Mouse (Mus musculus) heart, embryonic 16.5 days (tissue): Measurements from ENCODE around the gene Mapre1. TPM values are rescaled to one million over a fixed set of nuclear protein-coding genes. Genes with fewer than 3 reads are reported as not detected.
"Not testable (repeated sequence)": the region's sequence is repeated elsewhere in the genome, so short reads cannot be mapped to it uniquely, and the experiment has no call there.

ENCODE experiments used
- ATAC-seq: fragments of 200-750 bp; cut with Nextera tagmentation; replicated peaks from 2 replicates; pipeline ENCODE4 v1.8.0; 2017; ENCODE audit warnings: moderate number of reproducible peaks; ENCODE audit not compliant: insufficient read depth, low FRiP score; ENCODE audit errors: extremely low read depth
- H3K27ac ChIP-seq: fragments of 300-500 bp; sonication (generic); 2 replicates; pipeline ENCODE4 v1.5.1; 2014; ENCODE audit warnings: mild to moderate bottlenecking, low read length, control low read depth, moderate library complexity
- H3K27me3 ChIP-seq: fragments of 300-500 bp; sonication (generic); 2 replicates; pipeline ENCODE4 v1.6.1; 2014; ENCODE audit warnings: low read length, mixed read lengths; ENCODE audit not compliant: control insufficient read depth, insufficient read depth
- H3K36me3 ChIP-seq: fragments of 300-500 bp; sonication (generic); 2 replicates; pipeline ENCODE4 v1.6.1; 2014; ENCODE audit not compliant: control insufficient read depth, insufficient read depth
- H3K4me1 ChIP-seq: fragments of 300-500 bp; sonication (generic); 2 replicates; pipeline ENCODE4 v1.6.1; 2014; ENCODE audit warnings: low read length, mixed read lengths; ENCODE audit not compliant: control insufficient read depth, insufficient read depth
- H3K4me2 ChIP-seq: fragments of 300-500 bp; sonication (generic); 2 replicates; pipeline ENCODE4 v1.6.1; 2014; ENCODE audit warnings: low read depth, mild to moderate bottlenecking, control low read depth, low read length
- H3K4me3 ChIP-seq: fragments of 300-500 bp; sonication (generic); 2 replicates; pipeline ENCODE4 v1.5.1; 2014; ENCODE audit warnings: mild to moderate bottlenecking, control low read depth, low read length
- H3K9ac ChIP-seq: fragments of 300-500 bp; sonication (generic); 2 replicates; pipeline ENCODE4 v1.6.1; 2014; ENCODE audit warnings: low read length, control low read depth
- H3K9me3 ChIP-seq: fragments of 300-500 bp; sonication (generic); replicated peaks from 2 replicates; pipeline ENCODE4 v1.6.1; 2016; ENCODE audit warnings: low read length; ENCODE audit not compliant: control insufficient read depth
- WGBS: fragments of 180-500 bp; shearing (Covaris S2); extraction: QIAGEN DNeasy Blood & Tissue Kit; methylation state at CpG from one replicate; pipeline ENCODE4 v1.1.7; 2014; 5-methylcytosine and 5-hydroxymethylcytosine counted together
- polyA plus RNA-seq: library from polyadenylated mRNA; unstranded; fragments of >200 nt; fragmentation: Nextera tagmentation; extraction: Ambion mirVana; gene quantifications from 2 replicates; pipeline ENCODE4 v1.2.1, GENCODE M21; 2015

Gene Mapre1
- polyA plus RNA-seq: 236 and 246 TPM in 2 replicates

- Histone ChIP-seq H3K4me3 (peak within 1 kb of the TSS; percentile 79), H3K27me3 (no peaks in the 10 kb centered on the region), H3K27ac (peak within 1 kb of the TSS; percentile 96), H3K36me3 (0 out of 2 replicates have a peak, but pooled peaks cover 2% of the 10 kb centered on the region), H3K4me1 (peaks cover 37% of the 10 kb centered on the region), H3K4me2 (peak within 1 kb of the TSS; percentile 74), H3K9me3 (no peaks in the 10 kb centered on the region), H3K9ac (peak within 1 kb of the TSS; percentile 96)
- ATAC-seq: peak; percentile 96
- 9% methylated on average over 57 of the region's 58 CpGs for WGBS
These were observed at the start of gene Mapre1 for GRCm38 (mm10) chr2:153740500-153741436. Gene Mapre1 (plus strand): TSS chr2:153741274.

GRCm38 (mm10) chr2:153693413-153693812 lies 47.7 kb upstream of the Mapre1 start:
- H3K27me3 ChIP-seq, H3K9ac ChIP-seq, H3K4me1 ChIP-seq, H3K4me2 ChIP-seq, H3K27ac ChIP-seq, ATAC-seq, H3K9me3 ChIP-seq, H3K36me3 ChIP-seq, H3K4me3 ChIP-seq: not testable (repeated sequence)
- 88% methylated on average over 6 of the region's 7 CpGs for WGBS

- Histone ChIP-seq H3K27me3 (no peaks in the 10 kb centered on the region), H3K27ac (no peak overlapping the region), H3K4me2 (no peak overlapping the region), H3K4me1 (no peaks in the 10 kb centered on the region), H3K9me3 (no peaks in the 10 kb centered on the region), H3K4me3 (no peak overlapping the region), H3K36me3 (no peaks in the 10 kb centered on the region), H3K9ac (no peak overlapping the region)
- ATAC-seq: no peak
- WGBS: 57% methylated on average over 19 of the region's 19 CpGs
These were observed 46.5 kb upstream of the Mapre1 start for GRCm38 (mm10) chr2:153694462-153695085.

GRCm38 (mm10) chr2:153696352-153696751 lies 44.7 kb upstream of the Mapre1 start, which contains the start of gene Dnmt3c:
Gene Dnmt3c (plus strand): TSS chr2:153696652.
- Histone ChIP-seq H3K4me1 (no peaks in the 10 kb centered on the region), H3K27ac (no peak within 1 kb of the TSS), H3K4me2 (no peak within 1 kb of the TSS), H3K4me3 (no peak within 1 kb of the TSS), H3K9ac (no peak within 1 kb of the TSS), H3K27me3 (no peaks in the 10 kb centered on the region), H3K9me3 (0 out of 2 replicates have a peak, but pooled peaks cover 2% of the 10 kb centered on the region), H3K36me3 (no peaks in the 10 kb centered on the region)
- ATAC-seq: no peak

- 51% methylated on average over 6 of the region's 6 CpGs for WGBS
These were observed 37.7 kb upstream of the Mapre1 start for GRCm38 (mm10) chr2:153703389-153703788.

GRCm38 (mm10) chr2:153710701-153711330 lies 30.3 kb upstream of the Mapre1 start:
- peaks cover 28% of the 10 kb centered on the region for H3K4me1 ChIP-seq
- peak overlapping the region; percentile 9; the same call in 1 of the 2 replicates for H3K27ac ChIP-seq
- H3K4me3 ChIP-seq: no peak overlapping the region
- H3K4me2 ChIP-seq: no peak overlapping the region; the same call in 1 of the 2 replicates
- H3K36me3 ChIP-seq: no peaks in the 10 kb centered on the region
- peak; percentile 62; the same call in 1 of the 2 replicates for ATAC-seq
- H3K9me3 ChIP-seq: no peaks in the 10 kb centered on the region
- no peaks in the 10 kb centered on the region for H3K27me3 ChIP-seq
- WGBS: 30% methylated on average over 8 of the region's 8 CpGs
- H3K9ac ChIP-seq: no peak overlapping the region

More at GRCm38 (mm10) chr2:153703389-153703788, 37.7 kb upstream of the Mapre1 start:
- no peak overlapping the region for H3K4me2 ChIP-seq
- no peak for ATAC-seq
- H3K4me3 ChIP-seq: no peak overlapping the region
- no peak overlapping the region for H3K27ac ChIP-seq
- H3K4me1 ChIP-seq: no peaks in the 10 kb centered on the region
- H3K9me3 ChIP-seq: 0 out of 2 replicates have a peak, but pooled peaks cover 2% of the 10 kb centered on the region
- no peaks in the 10 kb centered on the region for H3K27me3 ChIP-seq
- no peak overlapping the region for H3K9ac ChIP-seq
- no peaks in the 10 kb centered on the region for H3K36me3 ChIP-seq

- Histone ChIP-seq H3K4me1 (peaks cover 28% of the 10 kb centered on the region), H3K9me3 (no peaks in the 10 kb centered on the region), H3K4me2 (peak overlapping the region; percentile 12; the same call in 1 of the 2 replicates), H3K36me3 (no peaks in the 10 kb centered on the region), H3K27ac (peak overlapping the region; percentile 82), H3K4me3 (no peak overlapping the region), H3K9ac (no peak overlapping the region; the same call in 1 of the 2 replicates), H3K27me3 (no peaks in the 10 kb centered on the region)
- ATAC-seq: no peak
- 32% methylated on average over 3 of the region's 3 CpGs for WGBS
These were observed 28.4 kb upstream of the Mapre1 start for GRCm38 (mm10) chr2:153712646-153713091.

GRCm38 (mm10) chr2:153713227-153713626 lies 27.8 kb upstream of the Mapre1 start:
- Histone ChIP-seq H3K4me1 (peaks cover 28% of the 10 kb centered on the region), H3K36me3 (no peaks in the 10 kb centered on the region), H3K9me3 (no peaks in the 10 kb centered on the region), H3K4me2 (peak overlapping the region; percentile 12; the same call in 1 of the 2 replicates), H3K27ac (peak overlapping the region; percentile 82), H3K27me3 (no peaks in the 10 kb centered on the region), H3K4me3 (no peak overlapping the region), H3K9ac (no peak overlapping the region)
- 27% methylated on average over 4 of the region's 4 CpGs for WGBS
- ATAC-seq: peak; percentile 82
